Mouse (Mus musculus) MEL-GATA-1-ER (cell line): ENCODE results near the gene Hvcn1.

Experiments
- DNase-seq: peaks from one replicate; pipeline ENCODE4 v3.0.0-alpha.2; 2012; ENCODE audit warnings: low read depth; ENCODE audit errors: extremely low read depth

Gene Hvcn1

GRCm38 (mm10) chr5:122234319-122235195, 28.0 kb downstream of the Hvcn1 start:
- no peak for DNase-seq

GRCm38 (mm10) chr5:122235196-122235836, 28.7 kb downstream of the Hvcn1 start:
- no peak for DNase-seq

GRCm38 (mm10) chr5:122237200-122237599, 30.6 kb downstream of the Hvcn1 start:
- DNase-seq, result no peak

GRCm38 (mm10) chr5:122239618-122240017, 33.0 kb downstream of the Hvcn1 start:
- no peak for DNase-seq

- no peak for DNase-seq
Observed at GRCm38 (mm10) chr5:122240521-122240920, 33.9 kb downstream of the Hvcn1 start.

GRCm38 (mm10) chr5:122240989-122241388, 34.4 kb downstream of the Hvcn1 start:
- DNase-seq, result no peak

- DNase-seq, result no peak
Observed at GRCm38 (mm10) chr5:122242521-122243123, 36.0 kb downstream of the Hvcn1 start.

GRCm38 (mm10) chr5:122243781-122244523, 37.3 kb downstream of the Hvcn1 start:
- DNase-seq, result no peak

- DNase-seq, result no peak
Observed at GRCm38 (mm10) chr5:122245186-122245585, 38.6 kb downstream of the Hvcn1 start.

GRCm38 (mm10) chr5:122246547-122247167, 40.1 kb downstream of the Hvcn1 start:
- no peak for DNase-seq

- no peak for DNase-seq
Observed at GRCm38 (mm10) chr5:122247529-122247928, 40.9 kb downstream of the Hvcn1 start.

GRCm38 (mm10) chr5:122247934-122248333, 41.3 kb downstream of the Hvcn1 start:
- DNase-seq, result no peak

- no peak for DNase-seq
Observed at GRCm38 (mm10) chr5:122249281-122249680, 42.7 kb downstream of the Hvcn1 start.

GRCm38 (mm10) chr5:122251895-122252606, 45.4 kb downstream of the Hvcn1 start:
- DNase-seq, result no peak

- DNase-seq, result no peak
Observed at GRCm38 (mm10) chr5:122258027-122258741, 51.6 kb downstream of the Hvcn1 start.

GRCm38 (mm10) chr5:122262104-122262503, 55.5 kb downstream of the Hvcn1 start:
- no peak for DNase-seq

- peak; percentile 82 for DNase-seq
Observed at GRCm38 (mm10) chr5:122263933-122264905, 57.6 kb downstream of the Hvcn1 start, which contains the start of gene Tctn1. Tctn1 (minus strand) TSS chr5:122264460.

- DNase-seq, result peak; percentile 56
Observed at GRCm38 (mm10) chr5:122265187-122265586, 58.6 kb downstream of the Hvcn1 start.
